Mouse (Mus musculus) urinary bladder, postnatal 36 days (tissue): ENCODE data around the gene Ube2d3.

Experiments used
- DNase-seq, 2 experiments: peaks; one replicate each; pipeline ENCODE4 v3.0.0; 2022; ENCODE audit warnings: low spot score in 2 of 2, mixed read lengths in 1 of 2

Gene Ube2d3

GRCm38 (mm10) chr3:135437758-135438495, at the start of gene Ube2d3:
Gene Ube2d3, plus strand, starts transcription at chr3:135438149.
- DNase-seq = peak; percentile 98 to 99

DNA sequence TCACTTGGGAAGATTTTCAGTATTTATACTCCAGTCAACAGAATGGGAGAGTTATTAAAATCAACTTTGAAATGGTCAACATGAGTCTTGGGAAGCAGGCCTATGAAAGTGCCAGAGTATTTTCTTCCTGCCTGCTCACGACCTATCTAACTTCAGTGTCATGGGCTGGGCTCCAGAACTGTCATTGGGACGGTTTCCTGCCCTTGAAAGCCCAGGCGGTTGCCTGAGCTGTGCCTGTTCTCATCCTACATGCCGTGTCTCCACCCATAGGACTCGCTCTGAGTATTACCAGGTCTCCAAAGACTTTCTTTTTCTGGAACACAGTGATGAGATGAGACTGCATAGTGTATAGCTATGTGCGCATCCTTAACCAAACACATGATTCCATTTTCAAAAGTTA, 44.8 kb upstream of the Ube2d3 start:
- DNase-seq = no peak

DNA sequence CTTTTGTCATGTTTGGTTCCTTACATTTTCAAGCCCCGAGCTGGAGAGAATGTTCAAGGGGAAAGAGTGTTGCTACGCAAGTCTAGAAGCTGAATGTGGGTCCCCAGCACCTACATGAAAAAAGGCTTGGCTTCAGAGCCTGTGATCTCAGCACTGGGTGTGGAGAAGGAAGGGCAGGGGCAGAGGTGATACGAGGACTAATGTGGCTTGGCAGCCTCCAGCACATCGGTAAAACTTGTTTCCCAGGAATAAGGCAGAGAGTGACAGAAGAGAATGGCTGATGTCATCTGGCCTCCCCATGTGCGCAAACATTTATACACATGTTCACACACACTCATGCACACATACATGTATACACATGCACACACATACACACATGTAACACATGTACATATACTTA, 42.9 kb upstream of the Ube2d3 start:
- peak in 1 of 2 experiments; percentile 10 for DNase-seq

- DNase-seq = no peak
These were observed 41.9 kb upstream of the Ube2d3 start for GRCm38 (mm10) chr3:135396081-135396480.

GRCm38 (mm10) chr3:135397112-135397511, 40.8 kb upstream of the Ube2d3 start:
- no peak for DNase-seq

- DNase-seq = peak; percentile 83 to 86
These were observed 35.7 kb upstream of the Ube2d3 start for GRCm38 (mm10) chr3:135402201-135402658.

DNA sequence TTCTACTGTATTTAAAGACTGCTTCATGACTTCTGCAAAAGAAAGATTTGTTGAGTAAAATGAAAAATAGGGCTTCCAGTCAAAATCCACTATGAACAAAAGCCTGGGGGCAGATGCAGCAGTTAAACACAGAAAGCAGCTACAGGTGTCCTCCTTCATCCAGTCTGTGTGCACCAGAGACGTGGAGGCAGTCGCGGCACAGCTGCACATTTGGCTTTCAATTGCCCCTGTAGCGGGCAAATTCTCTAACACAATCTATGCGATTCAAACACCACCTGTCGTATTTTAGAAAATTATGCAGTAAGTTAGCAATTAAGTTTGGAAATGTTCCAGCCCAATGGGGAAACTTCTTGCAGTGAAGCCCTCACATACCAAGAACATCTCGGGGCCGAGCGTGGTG, 34.7 kb upstream of the Ube2d3 start:
- no peak for DNase-seq

GRCm38 (mm10) chr3:135403856-135404255, 34.1 kb upstream of the Ube2d3 start:
- DNase-seq = no peak

DNA sequence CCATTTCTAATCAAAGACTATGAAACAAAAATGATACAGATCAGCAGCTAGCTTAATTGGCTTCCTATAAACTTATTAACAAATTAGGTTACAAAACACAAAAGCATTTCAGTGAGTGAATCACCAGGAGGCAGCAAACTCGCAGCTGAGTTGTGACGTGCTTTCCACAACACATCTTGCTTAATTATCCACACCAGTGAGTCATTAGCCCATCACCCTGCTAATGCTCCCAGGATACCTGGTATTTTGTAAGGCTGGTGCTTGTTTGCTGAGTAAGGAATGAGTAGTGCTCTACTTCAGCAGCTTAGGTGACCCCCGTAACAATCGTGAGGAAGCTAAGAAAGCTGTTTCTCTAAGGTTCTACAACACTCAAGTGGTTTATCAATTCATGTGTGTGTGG, 33.4 kb upstream of the Ube2d3 start:
- no peak for DNase-seq

DNA sequence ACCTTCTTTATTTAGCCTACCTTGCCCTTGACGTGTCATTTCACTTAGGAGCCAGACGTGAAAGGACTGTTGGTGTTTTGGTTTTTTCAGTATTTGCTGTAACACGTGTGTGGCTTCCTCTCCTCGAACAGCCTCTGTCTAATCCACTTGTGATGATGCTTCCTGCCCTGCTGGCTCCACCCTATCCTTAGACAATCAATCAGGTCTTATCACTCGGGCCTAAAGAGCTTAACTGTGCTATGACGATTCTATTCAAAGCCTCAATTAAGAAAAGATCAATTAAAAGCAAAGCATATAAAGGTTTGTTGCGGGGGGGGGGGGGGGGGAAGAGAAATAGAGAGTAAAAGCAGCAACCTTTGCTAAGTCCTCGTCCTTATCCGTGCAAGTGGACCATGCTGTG, 30.6 kb upstream of the Ube2d3 start:
- DNase-seq = no peak

GRCm38 (mm10) chr3:135409219-135409618, 28.7 kb upstream of the Ube2d3 start:
- no peak for DNase-seq

DNA sequence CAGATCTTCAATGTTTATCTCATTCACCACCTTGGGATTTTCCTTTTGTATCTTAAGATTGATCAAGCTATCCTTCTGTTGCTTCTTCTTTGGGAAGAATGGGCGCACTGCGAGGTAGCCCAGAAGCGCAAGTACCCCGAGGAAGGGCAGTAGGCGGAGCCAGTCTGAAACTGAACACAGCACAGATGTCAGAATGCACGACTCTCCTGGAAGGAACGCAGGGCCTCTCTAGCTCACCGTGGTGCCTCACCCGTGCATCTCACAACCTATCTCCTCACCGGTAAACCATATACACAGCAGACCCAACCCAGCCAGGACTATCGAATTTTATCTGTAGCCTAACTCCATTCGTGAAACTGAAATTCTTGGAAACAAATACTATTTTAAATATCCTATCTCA, 26.9 kb upstream of the Ube2d3 start:
- DNase-seq = no peak

DNA sequence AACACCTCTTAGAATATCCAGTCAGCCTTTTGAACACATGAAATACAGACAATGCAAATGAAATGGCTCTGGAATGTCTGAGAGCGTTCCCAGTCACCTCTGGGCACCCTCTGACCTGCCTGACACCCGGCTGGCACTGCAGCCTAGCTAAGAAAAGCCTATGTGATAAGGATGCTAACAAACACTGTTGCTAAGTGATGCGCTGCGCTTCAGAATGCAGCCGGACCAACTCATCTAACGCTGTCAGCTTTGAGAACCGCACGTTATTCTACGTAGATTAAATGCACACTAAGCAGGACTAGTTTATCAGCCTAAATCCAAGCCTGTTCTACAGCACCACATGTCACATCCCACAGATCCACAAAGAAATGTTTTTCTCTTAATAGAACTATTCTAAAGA, 26.1 kb upstream of the Ube2d3 start:
- no peak for DNase-seq

- no peak for DNase-seq
These were observed 20.7 kb upstream of the Ube2d3 start for GRCm38 (mm10) chr3:135417245-135417644.

- DNase-seq = no peak
These were observed 20.1 kb upstream of the Ube2d3 start for GRCm38 (mm10) chr3:135417799-135418198.

DNA sequence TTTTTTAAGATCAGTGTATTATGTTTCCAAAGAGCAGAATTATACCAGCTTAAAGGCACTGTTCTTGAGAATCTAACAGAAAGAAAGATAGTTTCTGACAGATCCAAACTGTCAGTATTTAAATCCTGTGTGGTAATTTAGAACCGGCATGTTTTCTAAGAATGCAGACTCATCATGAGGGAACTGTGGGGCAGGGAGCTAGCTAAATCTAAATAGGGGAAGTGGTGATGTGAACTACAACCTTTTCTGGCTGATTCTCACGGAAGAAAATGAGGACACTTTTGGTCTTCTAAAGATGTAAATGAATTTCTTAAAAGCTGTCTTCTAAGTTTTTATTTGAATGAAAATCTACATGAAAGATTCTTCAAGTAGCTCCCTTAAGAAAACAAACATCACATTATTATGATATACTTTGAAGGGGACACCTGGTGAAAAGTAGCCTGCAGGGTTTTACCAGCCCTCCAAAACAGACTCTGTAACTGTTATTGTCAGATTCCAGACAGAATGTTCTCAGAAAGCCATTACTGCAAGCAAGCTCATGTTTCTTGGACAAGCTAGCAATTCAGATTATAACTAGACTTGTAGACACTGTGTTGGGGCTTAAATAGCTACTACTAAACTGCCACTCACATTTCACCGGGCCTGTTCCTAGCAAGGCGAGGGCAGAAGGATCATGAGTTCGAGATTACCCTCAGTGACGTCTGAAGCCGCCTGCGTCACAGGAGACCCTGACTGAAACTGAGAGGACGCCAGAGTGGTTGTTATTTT, 17.2 kb upstream of the Ube2d3 start:
- no peak for DNase-seq

DNA sequence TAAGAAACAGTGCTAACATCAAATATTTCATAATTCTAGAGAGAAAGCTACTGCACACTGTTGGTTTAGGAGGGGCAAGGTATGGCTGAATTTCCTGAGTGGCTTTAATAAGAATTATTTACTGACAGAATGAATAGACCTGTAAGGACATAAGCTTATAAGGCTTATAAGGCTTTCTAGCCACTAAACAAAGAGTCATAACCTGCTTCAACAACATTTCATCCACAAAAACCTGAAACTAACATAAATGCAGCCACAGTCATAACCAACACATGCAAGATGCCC, 16.7 kb upstream of the Ube2d3 start:
- no peak for DNase-seq

GRCm38 (mm10) chr3:135422232-135422855, 15.6 kb upstream of the Ube2d3 start:
- no peak for DNase-seq

- peak; percentile 79 to 80 for DNase-seq
These were observed 14.9 kb upstream of the Ube2d3 start for GRCm38 (mm10) chr3:135422856-135423607.

DNA sequence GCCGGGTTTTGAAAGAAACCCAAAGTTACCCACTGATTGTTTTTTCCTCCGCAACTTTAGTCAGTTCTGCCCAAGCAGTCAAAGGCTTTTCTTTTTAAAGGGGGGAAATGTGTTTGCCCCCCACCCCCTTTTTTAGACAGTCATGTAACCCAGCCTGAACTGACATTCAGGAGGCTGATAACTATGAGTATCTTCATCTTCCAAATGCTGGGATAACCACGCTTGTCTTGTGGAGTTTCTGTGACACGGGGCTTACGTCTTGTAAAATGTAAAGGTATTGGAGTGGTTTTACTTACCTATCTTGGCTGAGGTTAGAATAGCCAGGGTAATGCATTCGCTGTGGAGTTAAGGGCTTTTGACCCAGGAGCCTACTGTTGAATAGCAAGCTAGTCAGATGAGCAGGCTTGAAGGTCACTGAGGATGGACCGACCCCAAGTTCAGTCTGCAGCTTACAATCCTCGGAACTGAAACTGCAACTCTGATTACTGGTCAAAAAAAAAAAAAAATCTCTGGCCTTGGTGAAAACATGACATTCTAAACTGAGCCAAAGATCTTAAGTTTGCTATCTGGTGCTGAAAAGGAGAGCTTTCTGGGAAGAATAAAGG, 14.2 kb upstream of the Ube2d3 start, which contains the start of gene Cisd2:
TSS of gene Cisd2 (minus strand) at position 318 of the 605 bp plus-strand sequence.
- no peak for DNase-seq

DNA sequence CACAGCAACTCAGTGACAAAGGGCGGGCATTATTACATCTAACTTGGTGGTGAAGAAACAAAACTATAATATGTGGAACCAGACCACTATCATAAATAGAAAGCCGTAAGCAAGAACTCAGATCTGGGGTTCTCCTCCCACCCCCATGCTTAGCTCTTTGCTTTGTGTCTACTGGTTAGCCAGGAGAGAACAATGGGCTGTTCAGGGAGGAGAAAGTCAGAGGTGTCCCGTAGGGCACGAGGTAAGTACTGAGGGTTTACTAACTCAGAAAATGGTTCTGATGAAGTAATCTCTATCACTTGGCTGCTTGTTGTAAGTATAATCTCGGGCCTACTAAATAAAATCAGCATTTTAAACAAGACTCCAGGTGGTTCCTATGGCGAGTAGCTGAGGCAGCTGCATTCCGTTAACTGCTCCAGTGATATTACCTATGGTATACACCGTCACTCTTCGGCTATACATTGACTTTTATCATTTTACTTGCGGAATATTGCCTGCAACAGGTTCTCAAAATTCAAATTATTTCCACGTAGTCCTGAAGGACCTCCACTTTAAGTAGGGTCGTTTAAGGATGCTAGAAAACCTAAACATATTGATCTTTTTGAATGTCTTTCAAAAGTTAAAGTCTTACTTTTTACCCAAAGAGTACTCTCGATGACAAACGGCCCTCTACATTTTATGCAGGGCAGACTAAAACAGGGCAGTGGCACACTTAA, 890 bp upstream of the Ube2d3 start:
- no peak for DNase-seq
